Mouse (Mus musculus): ENCODE measurements at regions not wholly inside any gene's neighbourhood (a gene's known extent, or its start where the extent isn't known, plus 50 kb on each side); places are given as distances from the start of the nearest gene placed in this dataset.

DNA sequence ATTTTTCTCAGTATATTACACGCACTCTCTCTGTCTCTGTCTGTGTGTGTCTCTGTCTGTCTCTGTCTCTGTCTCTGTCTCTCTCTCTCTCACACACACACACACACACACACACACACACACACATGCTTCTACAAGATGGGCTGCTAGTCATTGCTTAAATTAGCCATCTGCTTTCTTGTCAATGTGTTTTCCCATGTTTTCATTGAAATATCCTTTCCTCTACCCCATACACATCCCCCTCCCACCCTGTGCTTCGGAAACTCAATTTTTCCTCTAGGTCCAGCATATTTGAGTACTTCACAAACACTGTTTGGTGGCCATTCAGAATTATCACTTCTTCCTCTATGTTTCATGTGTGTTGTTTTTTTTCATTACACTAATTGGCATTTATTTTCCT lies 263.4 kb upstream of the Zfp804b start:
- no peak for TF ChIP-seq POLR2A (IDR thresholded peaks at IDR 0.05; ENCODE audit: insufficient read depth, low read depth, low read length)
- TF ChIP-seq CTCF (IDR thresholded peaks at IDR 0.05) = no peak

Data from heart, adult 2 months (tissue).